Mouse (Mus musculus): ENCODE data around the gene Esf1.

GRCm38 (mm10) chr2:140108945-140109344 lies 61.4 kb downstream of the Esf1 start:
- TF ChIP-seq POLR2A (IDR thresholded peaks at IDR 0.05; ENCODE audit: low read depth, low read length) (no peak), CTCF (IDR thresholded peaks at IDR 0.05; ENCODE audit: extremely low read depth, insufficient read length, insufficient replicate concordance, low read depth, low read length) (no peak)

Data from small intestine, adult 2 months (tissue).